Mouse (Mus musculus): ENCODE results near the gene Dysf.

DNA sequence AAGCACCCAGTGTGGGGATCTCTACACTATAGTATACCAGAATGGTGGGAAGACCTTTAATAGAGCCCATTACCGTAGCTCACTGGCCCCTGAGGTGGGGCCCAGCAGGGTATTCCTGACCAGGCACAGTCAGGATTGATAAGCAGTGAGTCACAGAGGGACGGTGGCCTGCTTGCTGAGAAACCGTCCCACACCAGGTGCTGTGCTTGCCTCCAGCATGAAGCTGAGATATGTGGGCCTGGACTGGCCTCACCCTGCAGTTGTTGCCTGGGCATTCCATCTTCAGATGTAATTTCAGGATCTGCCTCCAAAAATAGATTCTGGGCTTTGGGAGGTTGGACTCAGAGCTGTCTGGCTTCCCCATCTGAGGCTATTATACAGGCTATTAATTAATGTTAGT, 13.6 kb downstream of the Dysf start:
- TF ChIP-seq CTCF (conservative IDR thresholded peaks at IDR 0.05; ENCODE audit: insufficient read depth, insufficient read length, low read depth, low read length) (no peak), POLR2A (IDR thresholded peaks at IDR 0.05; ENCODE audit: low read depth, low read length) (no peak)

All from kidney, adult 2 months (tissue).